Mouse (Mus musculus) adrenal gland, postnatal 36 days (tissue): ENCODE measurements around the gene Aunip. TPM values are rescaled to one million over a fixed set of nuclear protein-coding genes. Genes with fewer than 3 reads are reported as not detected.
A peak's percentile ranks its signal among the peaks of the same experiment; 100 is the strongest.

Experiments used
- DNase-seq, 2 experiments: peaks; one replicate each; pipeline ENCODE4 v3.0.0; 2021; ENCODE audit warnings: mixed read lengths in 1 of 2
- long read RNA-seq, 2 experiments: library from polyadenylated mRNA; stranded (forward); transcript quantifications; one replicate each; pipeline ENCODE4 v2.0.0; 2021; ENCODE audit warnings: borderline sequencing depth in 2 of 2
- total RNA-seq, 2 experiments: library from RNA; stranded (reverse); gene quantifications; 2 replicates each; pipeline ENCODE4 v1.2.3; 2021

The Aunip gene
- total RNA-seq: 1 to 10 TPM; 1.7 to 2.5 TPM
- long read RNA-seq, experiment 1, partial matches to known transcripts: 0 of 2 reads
- long read RNA-seq, experiment 1, other reads (novel, unspliced or antisense): 0 of 2 reads
- long read RNA-seq, experiment 2: 0 reads

- DNase-seq: peak; percentile 95 to 98
Measured at GRCm38 (mm10) chr4:134510845-134511411, at the start of gene Aunip. Gene Aunip (plus strand): TSS chr4:134510999.

- DNase-seq: no peak
Measured at GRCm38 (mm10) chr4:134461252-134461651, 49.5 kb upstream of the Aunip start.

GRCm38 (mm10) chr4:134465789-134466188, 45.0 kb upstream of the Aunip start:
- no peak for DNase-seq

- DNase-seq: no peak
Measured at GRCm38 (mm10) chr4:134466381-134467262, 44.2 kb upstream of the Aunip start.

GRCm38 (mm10) chr4:134467435-134468214, 43.2 kb upstream of the Aunip start:
- no peak for DNase-seq

- peak; percentile 96 for DNase-seq
Measured at GRCm38 (mm10) chr4:134468215-134468575, 42.6 kb upstream of the Aunip start, which contains the start of gene Stmn1. Gene Stmn1 (plus strand): TSS chr4:134468320.

GRCm38 (mm10) chr4:134468578-134469266, 42.1 kb upstream of the Aunip start:
- DNase-seq: peak; percentile 96 to 99

GRCm38 (mm10) chr4:134469341-134469796, 41.4 kb upstream of the Aunip start:
- no peak for DNase-seq

- no peak for DNase-seq
Measured at GRCm38 (mm10) chr4:134469985-134470384, 40.8 kb upstream of the Aunip start.

GRCm38 (mm10) chr4:134471469-134471868, 39.3 kb upstream of the Aunip start:
- DNase-seq: no peak

- no peak for DNase-seq
Measured at GRCm38 (mm10) chr4:134473764-134474163, 37.0 kb upstream of the Aunip start.

- DNase-seq: no peak
Measured at GRCm38 (mm10) chr4:134474240-134474639, 36.6 kb upstream of the Aunip start.

GRCm38 (mm10) chr4:134476899-134477298, 33.9 kb upstream of the Aunip start:
- DNase-seq: no peak

GRCm38 (mm10) chr4:134478031-134478430, 32.8 kb upstream of the Aunip start:
- DNase-seq: peak; percentile 93 to 94

- DNase-seq: no peak
Measured at GRCm38 (mm10) chr4:134479839-134480238, 31.0 kb upstream of the Aunip start.

- peak; percentile 82 to 87 for DNase-seq
Measured at GRCm38 (mm10) chr4:134480864-134481263, 29.9 kb upstream of the Aunip start.

GRCm38 (mm10) chr4:134481270-134481669, 29.5 kb upstream of the Aunip start:
- no peak for DNase-seq

GRCm38 (mm10) chr4:134482442-134482841, 28.4 kb upstream of the Aunip start:
- no peak for DNase-seq

- no peak for DNase-seq
Measured at GRCm38 (mm10) chr4:134483078-134483688, 27.6 kb upstream of the Aunip start.

- peak; percentile 70 to 73 for DNase-seq
Measured at GRCm38 (mm10) chr4:134483696-134484095, 27.1 kb upstream of the Aunip start.

GRCm38 (mm10) chr4:134484231-134484630, 26.6 kb upstream of the Aunip start:
- DNase-seq: no peak
